Mouse (Mus musculus): Measurements from ENCODE around the gene Nip7.
"Not testable (repeated sequence)": the region's sequence is repeated elsewhere in the genome, so short reads cannot be mapped to it uniquely, and the experiment has no call there.

Nip7 gene

DNA sequence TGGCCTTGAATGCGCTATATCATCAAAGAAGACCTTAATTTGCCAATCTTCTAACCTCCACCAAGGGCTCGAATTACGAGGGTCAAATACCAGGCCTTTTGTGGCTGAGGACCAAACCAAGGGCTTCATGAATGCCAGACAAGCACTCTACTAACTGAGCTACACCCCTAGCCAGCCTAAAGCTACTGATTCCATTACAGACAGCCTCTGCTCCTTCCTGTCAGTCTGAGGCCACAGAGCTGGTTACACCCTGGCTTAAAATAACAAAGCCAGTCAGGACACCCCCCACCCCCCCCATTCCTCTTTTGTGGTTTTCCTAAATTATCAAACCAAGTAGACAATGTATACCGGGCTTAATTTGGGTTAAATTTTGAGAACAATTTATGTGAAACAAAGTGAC, 17.0 kb downstream of the Nip7 start:
- DNase-seq: no peak

DNA sequence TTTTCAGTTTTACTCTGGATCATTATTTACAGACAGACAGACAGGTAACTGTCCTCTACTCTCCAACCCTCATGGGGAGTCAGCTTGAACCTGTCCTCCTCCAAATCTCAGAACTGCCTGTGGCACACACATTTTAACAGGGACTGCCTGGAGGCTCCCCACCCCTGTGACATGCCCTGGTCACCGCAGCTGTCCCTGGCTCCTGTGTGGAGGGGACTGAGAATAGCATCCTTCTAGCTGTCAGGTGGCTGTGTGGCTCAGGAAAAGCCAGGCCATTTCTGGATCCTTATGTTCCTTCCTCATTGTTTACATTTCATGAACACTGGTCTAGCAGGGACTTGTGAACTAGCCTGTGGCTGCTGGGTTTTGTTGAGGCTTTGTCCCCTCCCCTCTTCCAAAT, 17.5 kb downstream of the Nip7 start:
- DNase-seq: no peak

DNA sequence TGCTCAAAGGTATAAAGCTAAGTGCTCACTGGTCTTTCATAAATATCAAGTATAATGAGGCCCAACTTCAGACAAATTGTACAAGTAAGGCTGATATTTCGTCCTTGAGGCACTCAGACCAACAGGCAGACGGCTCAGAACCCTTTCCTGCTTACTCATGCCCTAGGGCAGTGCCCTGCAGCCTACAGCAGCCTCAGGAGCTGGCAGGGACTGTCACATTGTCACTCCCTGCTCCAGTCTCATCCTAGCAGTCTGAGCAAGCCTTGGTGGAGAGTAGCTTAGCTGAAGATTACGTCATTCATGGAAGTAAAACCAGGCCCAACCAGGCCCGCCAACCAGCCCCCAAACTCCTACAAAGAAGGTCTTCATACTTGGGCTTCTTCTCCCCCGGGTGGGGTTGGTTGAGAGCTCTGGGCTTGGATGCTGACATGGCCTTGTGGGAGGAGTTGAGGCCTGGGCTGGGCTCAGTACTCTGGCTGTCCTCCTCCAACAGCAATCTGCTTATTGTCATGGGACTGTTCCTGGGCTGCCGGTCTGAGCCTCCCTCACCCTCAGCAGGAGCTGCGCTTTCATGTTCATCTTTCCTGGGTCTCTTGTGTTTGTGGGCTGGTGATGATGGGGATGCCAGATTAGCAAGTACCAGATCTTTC, 19.7 kb downstream of the Nip7 start:
- no peak for DNase-seq

DNA sequence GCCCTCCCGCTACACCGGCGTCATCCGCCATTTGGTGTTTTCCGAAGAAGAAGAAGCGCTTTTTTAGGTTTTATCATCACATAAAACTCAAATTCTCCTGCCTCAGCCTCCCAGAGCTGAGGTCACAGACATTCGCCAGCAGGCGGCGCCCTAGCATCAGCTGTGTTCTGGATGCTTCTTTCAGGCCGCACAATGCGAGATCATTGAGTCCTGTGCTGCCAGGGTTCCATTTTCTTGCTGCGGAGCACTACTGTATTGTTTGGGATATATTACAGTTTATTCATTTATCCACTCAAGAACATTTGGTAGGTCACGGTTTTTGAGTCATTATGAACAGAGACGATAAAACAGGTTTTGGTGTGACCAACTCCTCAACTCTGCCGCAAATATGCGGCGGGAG, 28.7 kb downstream of the Nip7 start:
- DNase-seq: no peak

DNA sequence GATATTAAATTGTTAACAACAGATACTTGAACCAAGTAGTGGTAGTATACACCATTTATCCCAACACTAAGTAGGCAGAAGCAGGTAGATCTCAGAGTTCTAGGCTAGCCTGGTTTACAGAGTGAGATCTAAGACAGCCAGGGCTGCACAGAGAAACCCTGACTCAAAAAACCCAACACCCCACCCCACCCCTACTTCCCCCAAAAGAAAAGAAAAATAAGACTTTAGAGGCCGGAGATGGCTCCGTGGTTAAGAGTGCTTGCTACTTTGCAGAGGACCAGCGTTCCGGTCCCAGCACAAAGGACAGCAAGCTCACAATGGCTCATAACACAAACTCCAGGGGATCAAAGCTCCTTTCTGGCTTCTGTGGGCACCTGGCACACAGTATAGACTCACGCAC, 29.3 kb downstream of the Nip7 start:
- no peak for DNase-seq

DNA sequence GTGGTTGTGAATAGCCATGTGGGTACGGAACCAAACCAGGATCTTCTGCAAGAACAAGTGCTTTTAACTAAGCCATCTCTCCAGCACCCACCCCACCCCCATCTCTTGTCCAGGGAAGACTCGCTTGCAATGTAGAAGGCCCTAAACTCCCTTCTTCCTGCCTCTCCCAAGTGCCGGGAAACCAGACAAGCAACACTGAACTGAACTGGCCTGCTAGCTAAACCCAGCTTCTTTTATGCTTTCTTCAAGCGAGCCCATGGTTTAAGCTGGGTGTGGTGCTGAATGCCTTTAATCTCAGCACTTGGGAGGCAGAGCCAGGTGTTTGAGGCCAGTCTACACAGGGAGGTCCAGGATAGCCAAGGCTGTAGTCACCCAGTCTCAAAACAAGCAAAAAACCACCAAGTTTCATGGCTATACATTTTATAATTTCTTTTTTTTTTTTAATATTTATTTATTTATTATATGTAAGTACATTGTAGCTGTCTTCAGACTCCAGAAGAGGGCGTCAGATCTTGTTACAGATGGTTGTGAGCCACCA, 31.9 kb downstream of the Nip7 start:
- no peak for DNase-seq

DNA sequence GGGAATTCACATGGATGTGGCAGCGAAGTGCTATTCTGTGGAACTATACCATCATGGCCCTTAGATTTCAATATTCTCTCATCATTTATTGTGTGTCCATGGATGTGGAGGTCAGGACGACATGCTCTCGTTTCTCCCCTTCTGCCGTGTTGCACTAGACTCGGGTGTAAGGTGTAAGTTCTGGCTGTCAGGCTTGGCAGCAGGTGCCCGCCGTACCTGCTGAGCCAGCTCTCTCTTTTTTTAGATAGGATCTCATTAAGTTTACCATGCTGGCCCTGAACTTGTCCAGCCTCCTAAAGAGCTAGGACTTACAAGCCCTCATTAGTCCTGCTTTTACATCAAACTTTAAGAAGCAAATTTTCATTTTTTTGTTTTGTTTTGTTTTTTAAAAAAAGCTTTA, 33.9 kb downstream of the Nip7 start:
- no peak for DNase-seq

DNA sequence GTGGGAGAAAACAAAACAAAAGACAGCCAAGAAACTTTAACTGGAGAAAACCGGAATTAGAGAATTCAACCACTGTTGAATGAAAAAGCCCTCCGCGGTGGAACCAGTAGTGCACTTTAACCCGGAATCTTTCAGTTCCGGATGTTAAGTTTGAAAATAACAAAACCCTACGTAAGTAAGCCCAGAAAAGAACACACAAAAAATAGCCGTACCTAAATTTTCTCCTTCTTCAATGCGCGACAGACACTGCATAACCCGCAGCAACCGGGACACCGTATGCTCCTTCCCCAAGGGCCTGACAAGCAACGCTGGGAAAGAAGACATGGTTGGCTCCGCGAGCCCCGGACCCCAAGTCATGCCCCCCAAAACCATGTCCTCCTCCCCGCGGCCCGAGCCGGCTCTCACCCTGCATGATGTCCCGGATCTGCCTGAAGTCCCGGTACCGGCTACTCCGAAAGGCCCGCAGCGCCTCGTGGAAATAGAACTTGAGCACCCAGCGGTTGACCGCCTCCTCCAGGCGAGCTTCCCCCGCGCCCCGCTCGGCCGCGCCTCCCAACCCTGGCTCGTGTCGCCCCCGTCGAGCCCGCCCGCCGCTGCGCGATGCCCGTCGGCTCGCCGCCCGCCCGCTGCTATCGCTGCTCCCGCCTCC, 39.2 kb downstream of the Nip7 start:
- no peak for DNase-seq

DNA sequence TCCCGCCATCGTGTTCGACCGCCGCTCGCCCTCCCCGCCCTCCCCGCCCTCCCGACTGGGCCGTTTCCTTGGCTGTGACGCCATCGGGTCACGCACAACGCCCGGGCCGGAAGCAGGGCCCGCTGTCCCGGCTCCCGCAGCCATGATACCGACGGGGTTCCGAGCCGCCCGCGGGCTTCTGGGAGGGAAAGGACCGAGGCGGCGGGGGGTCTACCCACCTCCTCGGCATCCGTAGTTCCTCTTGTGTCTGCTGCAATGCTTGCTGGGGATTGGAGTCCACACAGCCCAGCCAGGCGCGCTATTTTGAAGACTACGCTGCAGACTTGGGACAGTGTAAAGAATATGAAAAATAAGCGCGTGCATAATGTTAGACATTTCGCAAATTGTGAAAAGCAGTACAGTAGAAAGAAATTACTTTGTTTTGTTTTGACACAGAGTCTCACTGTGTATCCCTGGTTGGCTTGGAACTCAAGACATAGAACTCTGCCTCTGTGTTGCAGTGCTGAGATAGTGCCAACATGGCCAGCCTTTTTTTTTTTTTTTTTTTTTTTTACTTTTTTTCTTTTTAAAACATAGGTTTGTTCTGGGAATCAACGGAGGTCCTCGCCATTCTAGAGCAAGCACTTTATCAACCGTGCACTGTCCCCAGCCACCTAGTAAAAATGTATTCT, 39.8 kb downstream of the Nip7 start, which contains the start of gene Terf2:
TSS of gene Terf2 (minus strand) at position 182 of the 671 bp plus-strand sequence.
- DNase-seq: peak; percentile 94

DNA sequence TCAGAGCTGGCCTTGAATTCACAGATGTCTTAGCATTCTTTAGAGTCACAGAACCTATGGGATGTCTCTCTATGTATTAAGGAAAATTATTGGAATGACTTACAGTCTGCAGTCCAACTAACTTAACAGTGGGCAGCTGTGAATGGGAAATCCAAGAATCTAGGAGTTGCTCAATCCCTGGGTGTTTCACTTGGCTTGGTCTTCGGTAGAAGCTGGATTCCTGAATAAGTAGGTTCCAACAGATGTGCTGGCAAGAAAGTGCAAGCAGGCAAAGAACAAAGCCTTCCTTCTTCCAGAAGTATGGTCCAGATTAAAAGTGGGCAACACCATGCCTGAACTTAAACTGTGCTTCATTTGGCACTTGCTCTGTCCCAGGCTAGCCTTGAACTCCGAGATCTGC, 44.0 kb downstream of the Nip7 start:
- DNase-seq: no peak

DNA sequence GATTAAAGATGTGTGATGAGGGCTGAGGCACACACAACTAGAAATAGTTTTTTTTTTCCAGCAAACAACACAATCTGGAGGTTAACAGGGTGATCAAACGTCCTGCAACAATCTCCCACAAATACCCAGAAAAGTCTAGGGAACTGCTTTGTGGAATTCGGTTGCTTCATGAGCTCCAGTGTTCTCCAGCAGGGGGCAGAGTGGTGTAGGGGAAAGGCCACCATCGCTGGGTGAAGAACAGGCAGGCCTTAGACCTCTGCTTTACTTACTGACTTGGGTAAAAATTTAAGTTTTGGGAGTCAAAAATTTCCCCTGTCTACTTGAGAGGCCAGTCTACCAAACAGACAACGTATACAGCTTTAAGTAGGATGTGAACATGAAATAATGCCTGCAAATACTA, 47.9 kb downstream of the Nip7 start:
- DNase-seq: peak; percentile 61

DNA sequence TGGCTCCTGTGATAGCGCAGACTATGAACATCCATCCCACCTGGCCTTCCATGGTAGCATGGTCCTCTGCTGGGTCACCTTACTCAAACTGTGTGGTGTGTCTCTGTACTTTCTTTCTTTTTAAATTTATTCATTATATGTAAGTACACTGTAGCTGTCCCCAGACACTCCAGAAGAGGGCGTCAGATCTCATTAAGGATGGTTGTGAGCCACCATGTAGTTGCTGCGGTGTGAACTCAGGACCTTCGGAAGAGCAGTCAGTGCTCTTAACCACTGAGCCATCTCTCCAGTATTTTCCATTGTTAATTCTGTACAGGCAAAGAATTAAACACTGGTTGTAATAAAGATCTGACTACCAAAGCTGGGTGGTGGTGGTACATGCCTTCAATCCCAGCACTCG, 51.4 kb downstream of the Nip7 start:
- DNase-seq: not testable (repeated sequence)

DNA sequence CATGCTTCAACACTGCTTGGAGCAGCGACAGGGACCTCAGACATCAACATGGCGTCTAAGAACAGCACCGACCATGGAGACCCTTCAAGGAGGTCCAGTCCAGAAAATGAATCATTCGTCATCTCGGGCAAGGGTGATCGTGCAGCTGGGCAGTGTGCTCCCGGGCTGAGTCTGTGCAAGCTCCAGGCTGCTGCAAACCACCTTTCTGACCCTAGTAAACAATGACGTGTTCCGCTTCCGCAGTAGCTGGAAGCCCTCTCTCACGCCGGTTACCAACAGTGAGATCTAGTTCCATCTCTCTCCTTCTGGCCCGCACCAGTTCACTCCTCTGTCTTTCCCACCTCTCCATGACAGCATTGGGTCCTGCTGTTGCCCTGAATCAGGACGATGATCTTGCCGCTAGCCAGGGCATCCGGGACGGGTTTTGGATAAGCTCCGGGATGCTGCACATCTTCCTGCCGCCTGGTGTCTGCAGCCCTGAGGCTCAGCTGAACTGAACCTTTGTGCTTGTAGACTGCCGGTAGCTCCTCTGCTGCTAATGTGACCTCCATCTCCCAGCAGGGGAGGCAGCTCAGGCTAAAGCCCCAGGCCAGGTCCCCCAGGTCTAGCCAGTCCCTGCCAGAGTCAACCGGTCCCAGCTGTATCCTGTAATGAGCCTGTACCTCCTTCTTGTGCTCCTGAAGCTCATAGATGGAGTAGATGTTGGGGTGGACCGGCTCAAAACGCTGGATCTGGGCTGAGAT, 52.5 kb downstream of the Nip7 start:
- DNase-seq: no peak

DNA sequence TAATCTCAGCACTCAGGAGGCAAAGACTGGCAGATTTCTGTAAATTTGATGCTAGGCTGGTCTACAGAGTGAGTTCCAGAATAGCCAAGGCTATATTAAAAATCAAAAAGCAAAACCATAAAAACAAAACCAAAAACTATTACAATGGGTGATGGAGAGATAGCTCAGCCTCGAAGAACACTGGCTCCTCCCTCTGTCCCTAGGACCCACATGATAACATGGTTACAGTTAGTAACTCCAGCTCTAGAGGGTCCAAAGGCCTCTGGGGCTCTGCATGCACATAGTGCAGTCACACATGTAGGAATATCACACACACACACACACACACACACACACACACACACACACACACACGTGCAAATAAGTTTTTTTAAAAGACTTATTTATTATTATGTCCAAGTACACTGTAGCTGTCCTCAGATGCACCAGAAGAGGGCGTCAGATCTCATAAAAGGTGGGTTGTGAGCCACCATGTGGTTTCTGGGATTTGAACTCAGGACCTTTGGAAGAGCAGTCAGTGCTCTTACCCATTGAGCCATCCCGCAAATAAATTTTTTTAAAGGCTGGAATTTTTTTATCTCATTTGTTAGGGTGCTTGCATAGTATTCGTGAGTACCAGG, 53.2 kb downstream of the Nip7 start:
- DNase-seq: no peak
